Mouse (Mus musculus): ENCODE measurements around the gene Cradd.

- TF ChIP-seq TAL1 (IDR thresholded peaks at IDR 0.05; ENCODE audit: low read length) (no peak), GATA1 (IDR thresholded peaks at IDR 0.05; ENCODE audit: low read length) (no peak)
These were observed 48.4 kb downstream of the Cradd start for GRCm38 (mm10) chr10:95275488-95275887.
